Mouse (Mus musculus) gastrocnemius, adult 18-20 months (tissue): ENCODE measurements at regions not wholly inside any gene's neighbourhood (a gene's known extent, or its start where the extent isn't known, plus 50 kb on each side); places are given as distances from the start of the nearest gene placed in this dataset.

Experiments
- DNase-seq: peaks from one replicate; pipeline ENCODE4 v3.0.0; 2021; ENCODE audit warnings: low spot score

DNA sequence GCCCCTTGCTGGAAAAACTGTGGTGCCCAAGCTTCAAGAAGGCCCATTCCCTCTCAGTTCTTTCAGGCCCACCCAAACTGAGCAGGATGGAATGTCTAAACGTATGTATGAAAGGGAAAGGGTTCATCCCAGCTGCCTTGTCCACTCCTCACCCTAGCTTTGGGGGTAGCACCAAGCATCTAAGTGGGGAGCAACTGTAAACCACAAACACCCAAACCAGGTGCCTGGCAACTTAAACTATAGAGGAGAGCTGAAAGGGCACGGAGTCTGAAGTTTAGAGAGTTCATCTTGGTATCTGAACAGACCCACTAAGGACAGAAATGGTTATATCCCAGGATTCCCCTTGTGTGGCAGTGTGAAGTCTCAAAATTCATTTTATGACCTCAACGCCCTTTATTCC is 90.1 kb upstream of the Ssbp2 start:
- DNase-seq, result no peak

DNA sequence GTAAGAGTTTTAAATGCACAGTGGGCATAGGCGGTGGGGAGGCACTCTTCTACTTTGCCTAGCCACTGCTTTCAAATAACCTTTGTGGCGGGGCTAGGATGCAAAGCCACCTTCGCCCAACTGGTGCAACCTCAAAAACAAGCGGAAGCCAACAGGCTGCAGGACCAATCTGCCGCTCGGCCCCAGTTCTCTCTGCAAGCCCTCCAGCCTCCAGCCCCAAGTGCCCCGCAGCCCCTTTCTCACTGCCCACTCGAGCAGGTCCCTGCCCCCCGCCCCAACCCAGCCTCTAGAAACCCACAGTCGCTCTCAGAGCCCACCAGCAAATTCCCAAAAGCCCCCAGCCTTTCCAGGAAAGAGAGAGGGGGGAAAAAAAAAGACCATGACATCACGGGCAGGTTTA is 89.6 kb upstream of the Ssbp2 start:
- DNase-seq, result peak; percentile 32

DNA sequence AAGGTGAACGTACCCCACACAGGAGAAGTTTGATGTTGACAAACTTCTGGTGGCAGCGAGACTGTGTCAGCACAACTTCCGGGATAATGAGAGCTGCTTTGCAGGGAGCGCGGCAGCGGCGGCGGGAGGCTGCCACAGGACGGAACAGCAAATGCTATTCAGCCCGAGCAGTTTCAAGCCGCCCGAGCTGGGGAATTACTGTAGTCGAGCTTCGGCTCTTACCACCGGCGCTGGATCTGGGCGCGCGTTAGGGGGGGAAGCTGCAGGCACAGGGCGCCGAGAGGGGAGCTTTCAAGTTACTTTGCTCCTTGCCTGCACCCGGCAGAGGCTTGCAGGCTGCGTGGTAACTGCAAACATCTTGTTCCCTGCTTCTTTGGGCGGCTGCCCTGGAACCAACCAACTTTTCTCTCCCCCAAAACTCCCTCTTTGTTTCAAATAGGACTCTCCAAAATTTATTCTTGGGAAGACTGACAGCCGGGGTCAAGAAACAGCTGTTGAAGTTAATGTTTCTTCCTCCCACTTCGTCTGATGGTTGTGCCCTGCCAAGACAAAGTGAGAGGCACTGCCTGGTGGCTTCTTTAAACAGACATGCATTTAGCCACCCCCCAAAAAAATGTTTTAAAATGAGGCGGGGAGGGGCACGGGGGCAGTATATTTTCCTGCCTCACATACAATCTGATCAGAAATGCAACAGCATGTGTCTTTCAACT is 89.0 kb upstream of the Ssbp2 start:
- DNase-seq, result peak; percentile 95

DNA sequence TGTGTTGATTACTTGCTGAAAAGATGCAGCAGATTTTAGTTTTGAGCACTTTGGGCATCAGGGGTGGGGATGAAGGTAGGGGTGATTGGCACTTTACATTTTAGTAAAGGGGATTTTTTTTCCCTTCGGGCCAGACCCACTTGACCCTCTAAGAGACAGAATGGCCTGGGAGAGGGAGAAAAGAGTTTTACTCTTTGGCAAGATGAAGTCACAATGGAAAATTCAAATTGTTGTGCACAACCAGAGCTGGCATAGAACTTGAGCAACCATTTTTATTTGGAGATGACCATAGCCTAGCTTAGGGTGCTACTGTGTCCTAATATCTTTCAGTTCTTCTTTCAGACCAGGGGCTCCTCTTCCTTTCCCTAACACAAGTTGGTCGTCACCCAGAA is 88.5 kb upstream of the Ssbp2 start:
- DNase-seq, result no peak

DNA sequence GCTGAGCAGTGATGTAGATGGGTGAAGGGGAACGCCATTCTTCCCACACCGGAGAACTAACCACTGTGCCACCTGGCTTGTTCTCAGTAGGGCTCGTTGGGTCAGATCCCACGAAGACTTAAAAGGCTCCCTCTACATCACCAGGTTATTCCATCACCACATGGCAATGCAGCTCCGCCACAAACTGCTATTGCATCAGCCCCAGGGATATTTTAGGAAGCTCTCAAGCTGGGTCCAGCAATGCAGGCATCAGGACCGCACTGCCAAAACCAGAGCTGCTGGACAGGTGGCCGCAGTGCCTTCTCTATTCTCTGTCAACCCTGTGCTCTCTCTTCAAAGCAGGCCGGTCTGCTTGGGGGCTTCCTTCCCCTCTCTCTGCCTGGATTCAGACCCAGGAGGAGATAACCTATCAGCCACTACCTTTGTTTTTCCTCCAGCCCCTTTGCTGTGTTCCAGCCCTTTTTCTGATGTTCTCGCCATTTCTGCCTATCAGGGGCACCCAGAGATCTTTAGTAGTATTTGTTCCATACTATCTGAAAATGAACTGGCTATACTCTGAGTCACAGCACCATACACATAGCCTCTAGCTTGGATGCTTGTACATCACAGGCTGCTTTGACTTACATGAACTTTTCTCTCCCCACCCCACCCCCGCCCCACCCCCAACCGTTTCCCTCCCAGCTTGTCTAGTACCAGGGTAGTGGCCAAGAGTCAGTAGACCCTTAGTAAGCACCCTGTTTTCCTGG is 87.8 kb upstream of the Ssbp2 start:
- DNase-seq, result peak; percentile 79

DNA sequence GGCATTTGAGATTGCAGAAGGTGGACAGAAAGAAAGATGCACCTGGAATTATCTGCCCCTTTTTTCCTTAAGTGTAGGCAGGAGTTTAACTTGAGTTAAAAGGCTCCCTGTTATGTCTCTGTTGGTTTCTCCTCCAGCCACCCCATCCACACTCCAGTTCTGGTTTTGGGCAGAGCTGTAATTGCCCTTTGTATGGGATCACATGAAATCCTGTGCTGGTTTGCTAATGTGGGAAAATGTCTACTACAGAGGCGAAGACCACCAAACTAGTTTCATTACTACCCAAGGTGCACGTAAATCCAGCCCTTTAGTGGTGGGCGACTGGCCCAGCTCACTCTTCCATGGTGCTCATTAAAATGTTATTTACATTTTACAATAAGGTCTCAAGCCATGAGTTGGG is 85.9 kb upstream of the Ssbp2 start:
- peak; percentile 38 for DNase-seq

DNA sequence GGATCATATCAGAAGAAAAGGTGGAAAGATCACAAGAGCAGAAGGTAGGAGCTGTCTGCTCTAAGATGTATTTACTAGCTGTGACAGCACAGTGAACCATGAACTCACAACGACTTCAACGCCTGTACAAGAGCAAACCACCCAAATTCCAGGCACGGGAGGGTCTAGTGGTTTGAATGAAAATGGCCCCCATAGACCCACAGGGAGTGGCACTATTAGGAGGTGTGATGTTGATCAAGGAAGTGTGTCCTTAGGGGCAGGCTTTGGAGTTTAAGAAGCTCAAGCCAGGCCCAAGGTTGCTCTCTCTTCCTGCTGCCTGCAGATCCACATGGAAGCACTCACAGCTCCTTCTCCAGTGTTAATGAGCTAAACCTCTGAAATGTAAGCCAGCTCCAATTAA is 83.5 kb upstream of the Ssbp2 start:
- DNase-seq, result no peak

DNA sequence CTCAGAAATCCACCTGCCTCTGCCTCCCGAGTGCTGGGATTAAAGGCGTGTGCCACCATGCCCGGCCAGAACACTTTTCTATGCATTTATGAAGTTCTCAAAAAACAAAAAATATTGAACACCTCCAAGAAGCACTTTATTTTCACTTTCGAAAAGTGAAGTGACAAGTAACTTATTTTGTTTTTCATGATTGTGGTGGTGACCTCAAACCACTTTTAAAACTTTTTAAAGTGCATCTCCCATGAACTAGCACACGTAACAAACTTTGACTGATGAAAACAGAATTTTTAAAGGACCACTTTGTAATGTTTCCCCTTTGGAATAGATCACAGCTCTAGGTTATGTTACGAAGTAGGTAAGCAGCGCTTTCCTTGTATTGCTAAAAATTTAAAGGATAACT is 82.7 kb upstream of the Ssbp2 start:
- no peak for DNase-seq

DNA sequence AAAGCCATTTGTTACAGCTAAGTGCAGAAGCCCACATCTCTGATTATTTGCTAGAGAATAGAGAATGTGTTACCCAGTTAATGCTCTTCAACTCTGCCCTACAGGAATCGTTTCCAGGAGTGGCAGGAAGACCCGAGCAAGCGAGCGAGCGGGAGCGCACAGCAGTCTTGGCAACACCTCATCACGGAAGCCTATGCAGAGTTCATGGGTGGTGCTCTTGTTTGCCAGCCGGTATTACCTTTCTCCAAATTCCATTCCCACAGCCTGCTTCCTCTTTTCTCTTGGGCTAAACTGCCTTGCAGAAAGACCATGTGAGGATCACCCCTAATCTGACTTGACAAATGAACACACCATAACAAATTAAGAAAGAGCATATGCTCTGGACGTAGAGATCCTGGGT is 82.1 kb upstream of the Ssbp2 start:
- DNase-seq, result no peak

DNA sequence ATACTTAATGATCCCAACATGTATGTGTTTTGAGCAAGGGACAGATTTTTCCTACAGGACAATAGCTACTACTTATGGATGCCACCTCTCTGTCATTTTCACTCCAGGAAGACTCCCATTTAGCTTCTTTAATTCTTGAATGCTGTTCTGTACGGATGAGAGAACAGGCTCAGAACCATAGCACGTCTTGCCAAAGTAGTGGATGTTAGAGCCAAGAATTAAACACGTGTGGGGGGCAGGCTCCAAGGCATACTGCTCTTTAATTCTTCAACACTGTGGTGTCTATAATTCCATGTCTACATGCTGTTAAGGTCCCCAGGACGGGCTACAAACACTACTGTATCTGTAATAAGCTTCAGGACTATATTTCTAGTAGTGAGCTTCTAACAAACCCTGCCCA is 74.7 kb upstream of the Ssbp2 start:
- DNase-seq, result no peak

DNA sequence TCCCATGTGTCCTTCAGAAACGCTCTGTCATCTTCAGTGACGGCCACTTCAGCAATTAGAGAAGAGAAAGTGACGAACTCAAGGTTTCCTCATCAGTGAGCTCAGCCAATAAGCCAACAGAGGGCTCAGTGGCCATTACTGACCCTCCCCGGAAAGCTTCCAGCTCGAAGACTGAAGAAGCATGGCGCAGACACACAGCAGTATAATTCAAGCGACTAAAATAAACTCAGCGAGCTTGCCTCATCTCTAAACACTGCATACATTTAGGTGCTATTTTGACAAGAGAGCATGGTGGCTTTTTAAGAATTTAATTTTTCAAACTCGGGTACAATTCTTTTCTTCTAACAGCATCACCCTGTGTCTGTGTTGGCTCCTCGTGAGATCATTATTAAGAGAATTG is 72.2 kb upstream of the Ssbp2 start:
- DNase-seq, result no peak

DNA sequence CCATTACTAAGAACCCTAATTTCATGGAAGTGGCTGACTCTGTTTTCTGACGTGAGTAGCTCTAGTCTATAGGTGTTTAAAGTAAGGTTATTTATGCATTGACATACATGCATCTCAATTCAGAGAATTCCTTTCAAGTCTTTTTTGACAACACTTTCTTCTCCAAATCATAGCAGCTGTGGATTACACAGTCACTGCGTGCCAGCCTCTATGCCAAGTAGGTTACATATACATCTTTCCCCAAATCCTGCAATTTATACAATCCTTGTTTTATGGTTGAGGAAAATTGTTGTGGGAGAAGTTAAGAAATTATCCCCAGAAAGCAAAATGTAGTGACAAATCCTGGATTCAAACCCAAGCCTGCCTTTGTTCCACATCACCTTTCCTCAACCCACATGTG is 56.5 kb upstream of the Ssbp2 start:
- no peak for DNase-seq

DNA sequence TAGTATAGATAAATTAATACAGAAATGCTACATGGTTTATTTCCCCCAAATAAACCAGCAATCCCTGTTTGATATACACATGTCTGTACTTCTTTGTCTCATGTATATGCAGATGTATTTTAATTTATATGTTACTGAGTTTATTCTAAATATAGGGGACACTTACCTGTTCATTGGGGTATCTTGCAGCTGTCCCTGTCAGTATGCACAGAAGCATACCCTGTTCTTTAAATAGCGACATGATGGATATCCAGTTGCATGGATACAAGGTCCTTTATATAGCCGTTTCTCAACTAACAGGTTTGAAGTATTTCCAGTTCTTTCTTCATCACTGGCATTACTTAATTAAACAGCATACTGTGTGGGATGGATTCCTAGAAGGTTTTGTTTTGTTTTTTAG is 55.1 kb upstream of the Ssbp2 start:
- no peak for DNase-seq

DNA sequence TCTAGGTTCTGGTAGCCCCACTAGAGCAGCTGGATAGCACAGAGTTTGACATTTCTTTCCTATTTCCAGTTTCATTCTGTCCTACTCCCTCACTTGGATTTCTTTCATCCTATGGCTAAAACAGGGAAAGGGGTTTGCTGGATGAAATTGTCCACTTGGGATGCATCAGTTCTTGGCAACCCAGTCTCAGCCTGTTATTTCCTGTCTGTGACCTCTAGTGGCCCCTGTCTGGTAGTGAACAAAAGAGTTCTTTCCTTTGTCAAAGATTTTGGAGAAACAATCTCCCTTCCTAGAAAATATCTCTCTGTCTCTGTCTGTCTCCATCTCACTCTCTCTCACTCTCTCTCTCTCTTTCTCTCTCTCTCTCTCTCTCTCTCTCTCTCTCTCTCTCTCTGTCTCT is 50.0 kb upstream of the Ssbp2 start:
- no peak for DNase-seq
